Mouse (Mus musculus): ENCODE measurements at regions not wholly inside any gene's neighbourhood (a gene's known extent, or its start where the extent isn't known, plus 50 kb on each side); places are given as distances from the start of the nearest gene placed in this dataset.

DNA sequence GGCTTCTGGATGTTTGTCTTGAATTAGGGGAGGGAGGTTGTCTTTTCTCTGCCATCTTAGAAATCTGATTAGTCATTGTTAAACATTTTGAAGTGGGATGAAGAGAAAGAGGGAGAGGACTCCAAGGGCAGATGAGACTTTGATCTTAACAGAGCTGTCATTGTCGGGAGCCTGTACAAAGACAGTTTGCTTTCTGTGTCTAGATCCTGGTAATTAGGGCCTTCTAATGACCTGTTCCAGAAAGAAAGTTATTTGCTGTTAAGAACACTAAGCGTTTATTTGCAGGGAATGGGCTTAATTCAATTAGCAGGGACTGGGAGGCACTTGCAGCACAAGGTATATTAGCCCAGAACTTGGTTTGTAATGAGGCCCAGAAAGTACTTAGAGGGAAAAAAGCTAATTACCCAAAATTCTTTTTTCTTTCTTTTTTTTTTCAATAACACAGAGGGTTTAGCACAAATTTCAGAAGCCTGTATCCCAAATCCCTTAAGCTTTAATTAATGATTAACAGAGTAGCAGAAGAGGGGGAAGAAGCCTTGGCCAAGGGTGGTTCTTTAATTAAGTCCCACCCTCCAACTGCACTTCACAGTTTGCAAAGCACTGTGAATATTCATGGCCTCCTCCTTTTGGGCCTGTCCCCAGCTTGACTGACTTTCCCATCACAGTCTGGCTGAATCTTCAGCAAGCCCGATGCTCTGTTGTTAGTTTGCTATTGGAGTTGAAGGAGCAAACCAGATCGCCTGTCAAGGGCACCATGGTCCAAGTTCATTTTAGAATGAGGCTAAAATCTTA, 142.2 kb upstream of the Rbfox1 start:
- no peaks in the 10 kb centered on the region for H3K27me3 ChIP-seq (ENCODE audit: control insufficient read depth, insufficient read depth, low read length)
- H3K36me3 ChIP-seq (ENCODE audit: control insufficient read depth, insufficient read depth, low read length) = no peaks in the 10 kb centered on the region
- 54% methylated on average over 4 of the region's 4 CpGs for WGBS
- no peaks in the 10 kb centered on the region for H3K4me1 ChIP-seq (ENCODE audit: control insufficient read depth, insufficient read depth, insufficient read length, low read length)
- H3K27ac ChIP-seq (ENCODE audit: insufficient read depth, low read depth, low read length) = no peak overlapping the region
- no peak overlapping the region for H3K4me3 ChIP-seq (ENCODE audit: low read depth, low read length)
- TF ChIP-seq POLR2A (IDR thresholded peaks at IDR 0.05; ENCODE audit: low read depth, low read length) = no peak

DNA sequence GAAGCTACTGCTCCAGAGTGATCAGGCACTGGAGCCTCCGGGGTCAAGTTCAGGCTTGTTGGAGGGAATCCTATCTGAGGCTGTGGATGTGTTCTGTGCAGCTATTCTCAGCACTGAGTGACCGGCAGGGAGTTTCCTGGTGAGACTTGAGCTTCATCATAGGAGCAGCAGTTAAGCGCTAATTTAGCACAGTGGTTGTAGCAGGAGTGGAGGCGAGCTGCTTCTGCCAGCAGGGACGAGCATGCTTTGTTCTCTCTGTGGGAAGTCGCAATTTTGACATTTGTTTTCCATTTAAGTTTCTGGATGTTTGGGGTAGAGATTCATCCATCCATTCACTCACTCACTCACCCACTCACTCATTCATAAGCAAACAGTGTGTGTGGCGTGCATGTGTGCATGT, 144.4 kb upstream of the Rbfox1 start:
- Histone ChIP-seq H3K36me3 (ENCODE audit: control insufficient read depth, insufficient read depth, low read length) (no peaks in the 10 kb centered on the region), H3K27me3 (ENCODE audit: control insufficient read depth, insufficient read depth, low read length) (no peaks in the 10 kb centered on the region), H3K4me3 (ENCODE audit: low read depth, low read length) (no peak overlapping the region), H3K27ac (ENCODE audit: insufficient read depth, low read depth, low read length) (no peak overlapping the region), H3K4me1 (ENCODE audit: control insufficient read depth, insufficient read depth, insufficient read length, low read length) (no peaks in the 10 kb centered on the region)
- TF ChIP-seq POLR2A (IDR thresholded peaks at IDR 0.05; ENCODE audit: low read depth, low read length) (no peak), CTCF (IDR thresholded peaks at IDR 0.05; ENCODE audit: extremely low read depth, insufficient read length, insufficient replicate concordance, low read depth, low read length) (no peak)
- WGBS = 81% methylated on average over 7 of the region's 7 CpGs

DNA sequence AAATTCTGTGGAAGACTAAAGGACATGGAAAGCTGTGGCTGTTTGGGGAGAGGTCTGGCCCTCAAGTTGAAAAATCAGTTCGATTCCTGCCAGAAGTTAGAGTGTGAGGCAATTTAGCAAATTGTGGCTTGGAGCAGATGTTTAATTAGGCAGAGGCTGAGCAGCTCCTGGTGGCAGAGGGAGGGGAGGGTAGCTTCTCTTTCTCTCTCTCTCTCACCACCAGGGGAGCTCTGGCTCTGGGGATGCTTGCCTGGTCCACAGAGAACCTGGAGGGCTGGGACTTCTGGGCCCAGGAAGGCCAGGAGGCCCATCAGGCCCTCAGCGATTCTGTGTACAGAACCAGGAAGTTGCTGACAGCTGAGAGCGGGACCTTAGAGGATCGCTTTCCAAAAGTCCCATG, 151.5 kb upstream of the Rbfox1 start:
- Histone ChIP-seq H3K27me3 (ENCODE audit: control insufficient read depth, insufficient read depth, low read length) (no peaks in the 10 kb centered on the region), H3K36me3 (ENCODE audit: control insufficient read depth, insufficient read depth, low read length) (no peaks in the 10 kb centered on the region), H3K27ac (ENCODE audit: insufficient read depth, low read depth, low read length) (no peak overlapping the region), H3K4me3 (ENCODE audit: low read depth, low read length) (no peak overlapping the region), H3K4me1 (ENCODE audit: control insufficient read depth, insufficient read depth, insufficient read length, low read length) (no peaks in the 10 kb centered on the region)
- 64% methylated on average over 4 of the region's 4 CpGs for WGBS
- TF ChIP-seq CTCF (IDR thresholded peaks at IDR 0.05; ENCODE audit: extremely low read depth, insufficient read length, insufficient replicate concordance, low read depth, low read length) = no peak
- TF ChIP-seq POLR2A (IDR thresholded peaks at IDR 0.05; ENCODE audit: low read depth, low read length) = no peak

DNA sequence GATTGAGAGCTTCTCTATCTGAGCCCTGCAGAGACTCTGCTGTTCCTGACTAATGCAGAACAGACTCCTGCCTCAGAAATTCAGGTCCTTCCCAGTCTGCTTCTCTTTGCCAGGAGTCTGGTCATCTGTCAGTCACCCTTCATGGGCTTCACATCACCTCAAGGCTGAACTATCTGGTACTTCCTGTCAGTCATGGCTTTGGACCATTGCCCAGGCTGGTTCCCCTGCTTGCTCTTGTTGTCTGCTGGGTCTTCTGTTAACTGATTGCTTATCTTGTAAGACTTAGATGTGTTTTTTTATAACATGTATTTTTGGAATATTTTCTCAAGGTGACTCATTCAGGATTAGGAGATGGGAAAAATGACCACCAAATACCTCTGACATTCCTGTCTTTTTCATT, 162.6 kb upstream of the Rbfox1 start:
- H3K27ac ChIP-seq (ENCODE audit: insufficient read depth, low read depth, low read length) = no peak overlapping the region
- no peaks in the 10 kb centered on the region for H3K27me3 ChIP-seq (ENCODE audit: control insufficient read depth, insufficient read depth, low read length)
- TF ChIP-seq POLR2A (IDR thresholded peaks at IDR 0.05; ENCODE audit: low read depth, low read length) = no peak
- no peak for TF ChIP-seq CTCF (IDR thresholded peaks at IDR 0.05; ENCODE audit: extremely low read depth, insufficient read length, insufficient replicate concordance, low read depth, low read length)
- H3K4me3 ChIP-seq (ENCODE audit: low read depth, low read length) = no peak overlapping the region
- H3K36me3 ChIP-seq (ENCODE audit: control insufficient read depth, insufficient read depth, low read length) = no peaks in the 10 kb centered on the region
- no peaks in the 10 kb centered on the region for H3K4me1 ChIP-seq (ENCODE audit: control insufficient read depth, insufficient read depth, insufficient read length, low read length)

DNA sequence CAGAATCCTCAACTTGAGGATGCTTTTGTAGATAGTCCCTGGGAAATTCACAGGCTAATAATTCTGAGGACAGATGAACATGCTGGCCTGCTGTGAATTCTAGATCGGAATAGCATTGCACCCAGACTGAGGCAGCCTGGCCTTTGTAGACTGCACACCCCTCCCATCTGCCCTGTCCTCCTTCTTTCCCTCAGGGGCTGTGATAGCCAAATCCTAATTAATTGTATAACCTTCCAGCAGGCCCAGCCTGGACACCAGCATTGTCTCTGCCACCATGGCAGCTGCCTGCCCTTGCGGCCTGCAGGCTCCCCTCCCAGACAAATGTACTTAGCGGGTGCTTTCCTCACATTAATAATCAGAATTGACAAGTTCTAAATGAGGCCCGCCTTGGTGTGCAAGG, 171.7 kb upstream of the Rbfox1 start:
- Histone ChIP-seq H3K36me3 (ENCODE audit: control insufficient read depth, insufficient read depth, low read length) (no peaks in the 10 kb centered on the region), H3K4me1 (ENCODE audit: control insufficient read depth, insufficient read depth, insufficient read length, low read length) (no peaks in the 10 kb centered on the region), H3K27ac (ENCODE audit: insufficient read depth, low read depth, low read length) (no peak overlapping the region), H3K4me3 (ENCODE audit: low read depth, low read length) (no peak overlapping the region), H3K27me3 (ENCODE audit: control insufficient read depth, insufficient read depth, low read length) (no peaks in the 10 kb centered on the region)
- WGBS = 71% methylated on average over 4 of the region's 4 CpGs
- no peak for TF ChIP-seq CTCF (IDR thresholded peaks at IDR 0.05; ENCODE audit: extremely low read depth, insufficient read length, insufficient replicate concordance, low read depth, low read length)
- no peak for TF ChIP-seq POLR2A (IDR thresholded peaks at IDR 0.05; ENCODE audit: low read depth, low read length)

DNA sequence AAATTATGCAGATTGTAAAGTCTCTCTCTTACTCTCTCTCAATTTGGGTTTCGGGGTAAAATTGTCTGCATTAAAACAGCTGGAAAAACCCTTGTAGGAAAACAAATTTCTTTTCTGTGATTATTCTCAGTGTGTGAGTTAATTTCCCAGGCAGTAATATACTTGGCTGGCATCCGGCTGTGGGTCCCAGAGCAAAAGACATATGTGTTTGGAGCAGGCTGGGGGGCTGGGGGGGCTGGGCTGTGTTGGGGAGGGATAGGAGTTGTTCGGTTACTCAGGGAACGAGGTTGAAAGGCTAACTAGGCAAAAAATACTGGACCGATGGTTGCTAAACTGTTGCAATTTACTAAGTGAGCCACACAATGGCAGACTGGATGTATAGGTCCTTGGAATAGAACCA, 175.3 kb upstream of the Rbfox1 start:
- no peaks in the 10 kb centered on the region for H3K36me3 ChIP-seq (ENCODE audit: control insufficient read depth, insufficient read depth, low read length)
- WGBS = 80% methylated on average over 5 of the region's 5 CpGs
- no peak overlapping the region for H3K4me3 ChIP-seq (ENCODE audit: low read depth, low read length)
- no peaks in the 10 kb centered on the region for H3K4me1 ChIP-seq (ENCODE audit: control insufficient read depth, insufficient read depth, insufficient read length, low read length)
- H3K27ac ChIP-seq (ENCODE audit: insufficient read depth, low read depth, low read length) = no peak overlapping the region
- no peaks in the 10 kb centered on the region for H3K27me3 ChIP-seq (ENCODE audit: control insufficient read depth, insufficient read depth, low read length)
- TF ChIP-seq POLR2A (IDR thresholded peaks at IDR 0.05; ENCODE audit: low read depth, low read length) (no peak), CTCF (IDR thresholded peaks at IDR 0.05; ENCODE audit: extremely low read depth, insufficient read length, insufficient replicate concordance, low read depth, low read length) (no peak)

DNA sequence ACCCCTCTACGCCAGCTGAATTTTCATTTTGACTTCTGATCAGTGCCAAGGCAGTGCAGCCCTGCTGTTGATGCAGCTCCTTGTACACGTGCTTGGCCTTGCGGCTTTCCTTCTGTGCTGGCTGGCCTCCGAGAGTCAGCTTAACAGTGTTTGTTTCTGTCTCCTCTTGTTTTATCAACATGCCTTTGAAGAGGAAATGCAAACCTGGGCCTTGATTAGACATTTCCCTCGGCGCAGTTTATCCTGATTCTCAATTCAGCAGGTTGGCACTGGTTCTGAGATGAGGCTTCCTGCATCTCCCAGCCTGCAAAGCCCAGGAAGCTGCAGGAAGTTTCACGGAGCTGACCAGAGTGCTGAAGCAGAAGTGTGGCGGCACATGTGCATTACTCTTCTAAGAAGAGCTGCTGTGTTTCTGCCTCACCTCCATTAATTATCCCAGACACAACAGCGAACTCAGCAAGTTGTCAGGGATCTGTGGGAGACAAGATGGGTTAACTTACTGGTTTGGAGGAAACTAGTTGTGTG, 184.4 kb upstream of the Rbfox1 start:
- 42% methylated on average over 9 of the region's 9 CpGs for WGBS
- Histone ChIP-seq H3K27ac (ENCODE audit: insufficient read depth, low read depth, low read length) (no peak overlapping the region), H3K36me3 (ENCODE audit: control insufficient read depth, insufficient read depth, low read length) (no peaks in the 10 kb centered on the region), H3K4me3 (ENCODE audit: low read depth, low read length) (no peak overlapping the region), H3K27me3 (ENCODE audit: control insufficient read depth, insufficient read depth, low read length) (no peaks in the 10 kb centered on the region), H3K4me1 (ENCODE audit: control insufficient read depth, insufficient read depth, insufficient read length, low read length) (no peaks in the 10 kb centered on the region)
- TF ChIP-seq CTCF (IDR thresholded peaks at IDR 0.05; ENCODE audit: extremely low read depth, insufficient read length, insufficient replicate concordance, low read depth, low read length) (no peak), POLR2A (IDR thresholded peaks at IDR 0.05; ENCODE audit: low read depth, low read length) (no peak)
